Mouse (Mus musculus): Measurements from ENCODE around the gene Rpap3. TPM values are rescaled to one million over a fixed set of nuclear protein-coding genes. Genes with fewer than 3 reads are reported as not detected.

Rpap3 gene
- polyA plus RNA-seq, 1 experiment from 2014 or later, result 25.4 TPM

- Histone ChIP-seq H3K4me2 (ENCODE audit: low read depth, low read length) (no peak overlapping the region), H3K9ac (ENCODE audit: low read depth, low read length) (no peak overlapping the region), H3K27me3 (replicated peaks; ENCODE audit: control insufficient read depth, insufficient read depth, low read length) (no peaks in the 10 kb centered on the region), H3K4me3 (ENCODE audit: low read depth, low read length) (no peak overlapping the region), H3K27ac (replicated peaks; ENCODE audit: low read depth, low read length) (peak overlapping the region; percentile 44; the same call in 1 of the 2 replicates), H3K9me3 (ENCODE audit: control insufficient read depth, low read length) (no peaks in the 10 kb centered on the region), H3K36me3 (ENCODE audit: control insufficient read depth, insufficient read depth, low read length) (no peaks in the 10 kb centered on the region), H3K4me1 (ENCODE audit: control insufficient read depth, insufficient read depth, low read length) (peaks cover 10% of the 10 kb centered on the region; the same call in 1 of the 2 replicates)
- 81% methylated on average over 12 of the region's 12 CpGs for WGBS
- ATAC-seq (ENCODE audit: low read depth), result no peak
- DNase-seq (ENCODE audit: low spot score), result no peak
Observed at GRCm38 (mm10) chr15:97720026-97720675, 14.5 kb upstream of the Rpap3 start.

DNA sequence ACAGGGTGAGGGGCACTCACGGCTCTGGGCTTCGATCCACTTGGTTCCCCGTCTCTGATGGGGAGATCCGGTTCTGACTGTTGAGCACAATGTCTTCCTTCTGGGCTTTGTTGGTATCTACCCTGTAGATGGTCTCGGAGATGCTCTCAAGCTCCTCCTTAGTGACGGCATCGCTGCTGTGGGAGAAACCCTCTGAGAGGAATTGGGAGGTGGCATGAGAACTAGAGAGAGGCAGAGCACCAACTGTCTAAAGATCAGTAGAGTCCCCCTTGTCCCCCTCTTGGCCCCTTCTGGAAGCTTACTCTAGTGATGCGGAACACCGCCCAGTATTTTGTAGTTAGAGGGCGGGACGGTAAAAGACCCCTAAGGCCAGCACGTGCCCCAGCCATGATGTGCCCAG lies 13.9 kb upstream of the Rpap3 start:
- Histone ChIP-seq H3K36me3 (ENCODE audit: control insufficient read depth, insufficient read depth, low read length) (no peaks in the 10 kb centered on the region), H3K9me3 (ENCODE audit: control insufficient read depth, low read length) (no peaks in the 10 kb centered on the region), H3K4me3 (ENCODE audit: low read depth, low read length) (no peak overlapping the region), H3K4me1 (ENCODE audit: control insufficient read depth, insufficient read depth, low read length) (peaks cover 10% of the 10 kb centered on the region; the same call in 1 of the 2 replicates), H3K27me3 (replicated peaks; ENCODE audit: control insufficient read depth, insufficient read depth, low read length) (no peaks in the 10 kb centered on the region), H3K9ac (ENCODE audit: low read depth, low read length) (no peak overlapping the region), H3K27ac (replicated peaks; ENCODE audit: low read depth, low read length) (no peak overlapping the region), H3K4me2 (ENCODE audit: low read depth, low read length) (no peak overlapping the region)
- DNase-seq (ENCODE audit: low spot score), result no peak
- no peak for ATAC-seq (ENCODE audit: low read depth)
- WGBS, result 93% methylated on average over 12 of the region's 12 CpGs

DNA sequence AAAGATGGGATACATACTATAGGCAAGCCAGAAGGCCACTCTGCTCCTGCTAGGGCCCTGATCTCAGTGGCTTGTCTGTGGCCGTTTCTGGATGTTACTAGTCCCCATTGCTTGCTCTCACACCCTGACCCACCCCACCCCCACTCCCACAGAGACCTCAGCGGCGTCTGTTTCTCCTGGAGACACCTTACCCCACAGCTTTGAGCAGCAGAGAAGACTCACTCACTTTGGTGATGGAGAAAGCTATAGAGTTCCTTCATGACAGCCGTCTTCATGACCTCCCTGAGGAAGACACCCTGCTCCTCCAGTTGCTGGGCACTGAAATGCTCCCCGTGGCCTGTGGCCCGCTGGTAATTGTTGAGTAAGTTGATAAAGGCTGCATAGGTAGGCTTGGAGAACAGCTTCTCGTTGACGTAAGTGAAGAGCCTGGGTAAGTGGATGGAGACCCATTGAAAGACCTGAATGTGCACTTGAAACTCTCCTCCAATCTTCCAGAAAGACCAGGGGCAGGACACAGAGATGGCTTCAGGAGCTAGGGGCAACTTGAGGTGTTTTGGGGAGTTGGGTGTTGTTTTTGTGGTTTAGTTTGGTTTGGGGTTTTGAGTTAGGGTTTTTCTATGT lies 13.0 kb upstream of the Rpap3 start:
- 91% methylated on average over 8 of the region's 8 CpGs for WGBS
- no peaks in the 10 kb centered on the region for H3K9me3 ChIP-seq (ENCODE audit: control insufficient read depth, low read length)
- DNase-seq (ENCODE audit: low spot score) (no peak), ATAC-seq (ENCODE audit: low read depth) (no peak)
- no peak overlapping the region for H3K4me3 ChIP-seq (ENCODE audit: low read depth, low read length)
- no peak overlapping the region for H3K9ac ChIP-seq (ENCODE audit: low read depth, low read length)
- peaks cover 10% of the 10 kb centered on the region; the same call in 1 of the 2 replicates for H3K4me1 ChIP-seq (ENCODE audit: control insufficient read depth, insufficient read depth, low read length)
- H3K27ac ChIP-seq (replicated peaks; ENCODE audit: low read depth, low read length), result no peak overlapping the region
- no peaks in the 10 kb centered on the region for H3K36me3 ChIP-seq (ENCODE audit: control insufficient read depth, insufficient read depth, low read length)
- H3K27me3 ChIP-seq (replicated peaks; ENCODE audit: control insufficient read depth, insufficient read depth, low read length), result no peaks in the 10 kb centered on the region
- H3K4me2 ChIP-seq (ENCODE audit: low read depth, low read length), result no peak overlapping the region

- Histone ChIP-seq H3K27me3 (replicated peaks; ENCODE audit: control insufficient read depth, insufficient read depth, low read length) (no peaks in the 10 kb centered on the region), H3K9ac (ENCODE audit: low read depth, low read length) (no peak overlapping the region), H3K4me1 (ENCODE audit: control insufficient read depth, insufficient read depth, low read length) (peaks cover 10% of the 10 kb centered on the region; the same call in 1 of the 2 replicates), H3K27ac (replicated peaks; ENCODE audit: low read depth, low read length) (no peak overlapping the region), H3K36me3 (ENCODE audit: control insufficient read depth, insufficient read depth, low read length) (no peaks in the 10 kb centered on the region), H3K4me3 (ENCODE audit: low read depth, low read length) (no peak overlapping the region), H3K4me2 (ENCODE audit: low read depth, low read length) (no peak overlapping the region), H3K9me3 (ENCODE audit: control insufficient read depth, low read length) (no peaks in the 10 kb centered on the region)
- 20% methylated on average over 12 of the region's 12 CpGs for WGBS
- ATAC-seq (ENCODE audit: low read depth) (peak; percentile 80), DNase-seq (ENCODE audit: low spot score) (peak; percentile 90)
Observed at GRCm38 (mm10) chr15:97717861-97718534, 12.4 kb upstream of the Rpap3 start.

DNA sequence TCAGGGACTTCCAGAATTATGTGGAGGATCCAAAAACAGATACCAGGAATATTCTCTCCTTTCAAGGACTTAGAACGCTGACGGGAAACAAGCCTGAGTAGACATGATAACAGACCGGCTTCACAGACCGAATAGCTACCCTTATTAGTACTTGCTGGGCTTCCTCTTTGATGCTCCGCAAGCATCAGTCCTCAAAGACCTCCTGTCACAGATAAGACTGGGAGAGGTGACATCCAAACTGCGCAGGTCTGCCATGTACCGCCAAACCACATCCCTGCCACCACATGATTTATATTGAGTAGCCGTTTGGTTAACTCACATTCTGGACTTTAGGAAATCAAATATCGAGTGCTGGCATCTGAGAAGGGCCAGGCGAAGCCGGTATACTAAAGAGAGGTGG lies 11.2 kb upstream of the Rpap3 start:
- WGBS, result 93% methylated on average over 11 of the region's 11 CpGs
- H3K36me3 ChIP-seq (ENCODE audit: control insufficient read depth, insufficient read depth, low read length), result no peaks in the 10 kb centered on the region
- H3K4me3 ChIP-seq (ENCODE audit: low read depth, low read length), result no peak overlapping the region
- H3K4me1 ChIP-seq (ENCODE audit: control insufficient read depth, insufficient read depth, low read length), result peaks cover 10% of the 10 kb centered on the region; the same call in 1 of the 2 replicates
- no peaks in the 10 kb centered on the region for H3K9me3 ChIP-seq (ENCODE audit: control insufficient read depth, low read length)
- no peak for DNase-seq (ENCODE audit: low spot score)
- H3K9ac ChIP-seq (ENCODE audit: low read depth, low read length), result no peak overlapping the region
- no peak for ATAC-seq (ENCODE audit: low read depth)
- H3K4me2 ChIP-seq (ENCODE audit: low read depth, low read length), result no peak overlapping the region
- no peaks in the 10 kb centered on the region for H3K27me3 ChIP-seq (replicated peaks; ENCODE audit: control insufficient read depth, insufficient read depth, low read length)
- no peak overlapping the region for H3K27ac ChIP-seq (replicated peaks; ENCODE audit: low read depth, low read length)

DNA sequence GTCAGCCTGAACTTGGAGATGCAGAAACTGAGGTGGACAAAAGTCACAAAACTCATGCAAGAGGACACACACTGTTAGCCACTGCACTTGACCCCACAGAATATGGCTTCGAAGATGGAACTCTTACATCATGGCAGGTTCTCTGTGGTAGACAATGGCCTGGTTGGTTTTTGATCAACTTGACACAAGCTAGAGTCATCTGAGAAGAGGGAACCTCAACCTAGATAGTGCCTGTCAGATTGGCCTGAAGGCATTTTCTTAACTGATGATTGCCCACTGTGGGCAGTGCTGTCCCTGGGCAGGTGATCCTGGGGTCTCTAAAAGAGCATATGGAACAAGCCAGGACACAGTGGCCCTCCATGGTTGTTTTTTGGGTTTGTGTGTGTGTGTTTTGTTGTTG lies 10.1 kb upstream of the Rpap3 start:
- no peak for ATAC-seq (ENCODE audit: low read depth)
- no peaks in the 10 kb centered on the region for H3K36me3 ChIP-seq (ENCODE audit: control insufficient read depth, insufficient read depth, low read length)
- DNase-seq (ENCODE audit: low spot score), result no peak
- H3K27me3 ChIP-seq (replicated peaks; ENCODE audit: control insufficient read depth, insufficient read depth, low read length), result no peaks in the 10 kb centered on the region
- no peak overlapping the region for H3K9ac ChIP-seq (ENCODE audit: low read depth, low read length)
- H3K4me1 ChIP-seq (ENCODE audit: control insufficient read depth, insufficient read depth, low read length), result peaks cover 14% of the 10 kb centered on the region; the same call in 1 of the 2 replicates
- no peak overlapping the region for H3K4me2 ChIP-seq (ENCODE audit: low read depth, low read length)
- no peaks in the 10 kb centered on the region for H3K9me3 ChIP-seq (ENCODE audit: control insufficient read depth, low read length)
- WGBS, result 95% methylated on average over 1 of the region's 1 CpGs
- H3K4me3 ChIP-seq (ENCODE audit: low read depth, low read length), result no peak overlapping the region
- H3K27ac ChIP-seq (replicated peaks; ENCODE audit: low read depth, low read length), result no peak overlapping the region

DNA sequence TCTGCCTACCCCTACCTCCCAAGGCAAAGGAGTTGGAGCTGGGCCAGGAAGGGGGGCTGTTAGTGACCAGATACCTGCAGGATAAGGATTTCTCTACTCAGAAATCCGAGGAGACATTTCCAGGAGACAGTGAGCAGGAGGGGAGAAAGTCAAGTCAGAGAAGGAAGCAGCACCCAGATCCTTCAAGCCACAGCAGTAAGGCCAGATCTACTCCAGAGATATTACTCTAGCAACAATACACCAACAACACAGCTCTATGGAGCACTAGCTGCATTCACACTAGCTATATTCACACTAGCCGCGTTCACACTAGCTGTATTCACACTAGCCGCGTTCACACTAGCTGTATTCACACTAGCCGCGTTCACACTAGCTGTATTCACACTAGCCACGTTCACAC lies 9.5 kb upstream of the Rpap3 start:
- WGBS, result 87% methylated on average over 8 of the region's 8 CpGs

GRCm38 (mm10) chr15:97712546-97712945 lies 6.9 kb upstream of the Rpap3 start:
- no peaks in the 10 kb centered on the region for H3K27me3 ChIP-seq (replicated peaks; ENCODE audit: control insufficient read depth, insufficient read depth, low read length)
- 63% methylated on average over 6 of the region's 6 CpGs for WGBS
- no peak overlapping the region for H3K9ac ChIP-seq (ENCODE audit: low read depth, low read length)
- peaks cover 4% of the 10 kb centered on the region; the same call in 1 of the 2 replicates for H3K4me1 ChIP-seq (ENCODE audit: control insufficient read depth, insufficient read depth, low read length)
- H3K9me3 ChIP-seq (ENCODE audit: control insufficient read depth, low read length), result no peaks in the 10 kb centered on the region
- DNase-seq (ENCODE audit: low spot score), result no peak
- no peak overlapping the region for H3K4me2 ChIP-seq (ENCODE audit: low read depth, low read length)
- ATAC-seq (ENCODE audit: low read depth), result no peak
- H3K27ac ChIP-seq (replicated peaks; ENCODE audit: low read depth, low read length), result no peak overlapping the region
- H3K36me3 ChIP-seq (ENCODE audit: control insufficient read depth, insufficient read depth, low read length), result no peaks in the 10 kb centered on the region
- H3K4me3 ChIP-seq (ENCODE audit: low read depth, low read length), result no peak overlapping the region

More for the DNA sequence above, 9.5 kb upstream of the Rpap3 start:
- no peak overlapping the region for H3K9ac ChIP-seq (ENCODE audit: low read depth, low read length)
- no peak overlapping the region for H3K4me2 ChIP-seq (ENCODE audit: low read depth, low read length)
- no peak for DNase-seq (ENCODE audit: low spot score)
- no peaks in the 10 kb centered on the region for H3K36me3 ChIP-seq (ENCODE audit: control insufficient read depth, insufficient read depth, low read length)
- no peak overlapping the region for H3K27ac ChIP-seq (replicated peaks; ENCODE audit: low read depth, low read length)
- H3K4me1 ChIP-seq (ENCODE audit: control insufficient read depth, insufficient read depth, low read length), result peaks cover 9% of the 10 kb centered on the region; the same call in 1 of the 2 replicates
- no peak for ATAC-seq (ENCODE audit: low read depth)
- H3K9me3 ChIP-seq (ENCODE audit: control insufficient read depth, low read length), result no peaks in the 10 kb centered on the region
- no peak overlapping the region for H3K4me3 ChIP-seq (ENCODE audit: low read depth, low read length)
- H3K27me3 ChIP-seq (replicated peaks; ENCODE audit: control insufficient read depth, insufficient read depth, low read length), result no peaks in the 10 kb centered on the region
